Comparison of ENCODE assay signal across 8 mouse cellular contexts in genomic region chr11:18927351-18927750, GRCm38 (mm10).
DNase-seq lines count a peak whose midpoint lies in the region; ATAC-seq and TF ChIP-seq lines count a peak whose summit lies in the region.

No protein-coding gene starts in this region.

- H3K4me3 ChIP-seq in liver, postnatal 0 days (ENCODE audit: low read depth, low read length) = no peak overlapping the region
- no peak overlapping the region for H3K4me3 ChIP-seq in liver, embryonic 11.5 days (ENCODE audit: low read depth, low read length)
- no peak overlapping the region for H3K4me3 ChIP-seq in heart, embryonic 11.5 days (ENCODE audit: low read depth, low read length)

- TF ChIP-seq CTCF in liver, postnatal 0 days (IDR thresholded peaks at IDR 0.05; ENCODE audit: low read depth) = no peak

- no peaks in the 10 kb centered on the region for H3K27me3 ChIP-seq in liver, postnatal 0 days (ENCODE audit: insufficient read depth, low read length)
- no peaks in the 10 kb centered on the region for H3K27me3 ChIP-seq in liver, embryonic 11.5 days (replicated peaks; ENCODE audit: control insufficient read depth, insufficient read depth, low read length)
- H3K27me3 ChIP-seq in heart, embryonic 11.5 days (ENCODE audit: control insufficient read depth, insufficient read depth, low read length) = no peaks in the 10 kb centered on the region

- WGBS in liver, postnatal 0 days (ENCODE audit: insufficient replicate concordance) = 14% methylated on average over 1 of the region's 1 CpGs
- 31% methylated on average over 1 of the region's 1 CpGs for WGBS in liver, embryonic 11.5 days
- 7% methylated on average over 1 of the region's 1 CpGs for WGBS in heart, embryonic 11.5 days (ENCODE audit: insufficient replicate concordance)

- H3K27ac ChIP-seq in liver, postnatal 0 days (ENCODE audit: low read depth) = no peak overlapping the region
- no peak overlapping the region for H3K27ac ChIP-seq in liver, embryonic 11.5 days (ENCODE audit: low read depth, low read length)
- 0 out of 2 replicates have a peak overlapping the region, but pooled peaks have one; percentile 35 for H3K27ac ChIP-seq in heart, embryonic 11.5 days (ENCODE audit: low read depth, low read length)

- H3K36me3 ChIP-seq in liver, postnatal 0 days (replicated peaks; ENCODE audit: insufficient read depth, low read length) = no peaks in the 10 kb centered on the region
- no peaks in the 10 kb centered on the region; the same call in 1 of the 2 replicates for H3K36me3 ChIP-seq in liver, embryonic 11.5 days (ENCODE audit: control insufficient read depth, insufficient read depth, low read length)
- no peaks in the 10 kb centered on the region for H3K36me3 ChIP-seq in heart, embryonic 11.5 days (ENCODE audit: control insufficient read depth, insufficient read depth, low read length)

- intact Hi-C loops in left cerebral cortex, postnatal 36 days (cut with DNase I) = no loop called here
- intact Hi-C loops in gastrocnemius, postnatal 36 days (cut with DNase I) = no loop called here

- TF ChIP-seq EP300 in liver, postnatal 0 days (IDR thresholded peaks at IDR 0.05; ENCODE audit: low read depth) = no peak

- peaks cover 9% of the 10 kb centered on the region; the same call in 1 of the 2 replicates for H3K4me1 ChIP-seq in liver, postnatal 0 days (ENCODE audit: insufficient read depth)
- peaks cover 16% of the 10 kb centered on the region for H3K4me1 ChIP-seq in liver, embryonic 11.5 days (replicated peaks; ENCODE audit: control insufficient read depth, insufficient read depth, low read length)
- peaks cover 47% of the 10 kb centered on the region for H3K4me1 ChIP-seq in heart, embryonic 11.5 days (ENCODE audit: control insufficient read depth, insufficient read depth, low read length)

- H3K9ac ChIP-seq in liver, postnatal 0 days (replicated peaks) = no peak overlapping the region
- no peak overlapping the region for H3K9ac ChIP-seq in liver, embryonic 11.5 days (ENCODE audit: low read depth, low read length)
- H3K9ac ChIP-seq in heart, embryonic 11.5 days (ENCODE audit: low read depth, low read length) = no peak overlapping the region

- no peaks in the 10 kb centered on the region for H3K9me3 ChIP-seq in liver, postnatal 0 days (ENCODE audit: low read length)
- H3K9me3 ChIP-seq in liver, embryonic 11.5 days (ENCODE audit: control insufficient read depth, low read length) = no peaks in the 10 kb centered on the region
- H3K9me3 ChIP-seq in heart, embryonic 11.5 days (replicated peaks; ENCODE audit: control insufficient read depth, low read length) = no peaks in the 10 kb centered on the region

- peak; percentile 59; the same call in 1 of the 2 replicates for ATAC-seq in liver, postnatal 0 days
- no peak for ATAC-seq in liver, embryonic 11.5 days (replicated peaks; ENCODE audit: low FRiP score)
- no peak for ATAC-seq in heart, embryonic 11.5 days (replicated peaks; ENCODE audit: insufficient number of reproducible peaks, low FRiP score, low TSS enrichment)

- DNase-seq in liver, postnatal 0 days = peak; percentile 33
- no peak for DNase-seq in liver, embryonic 11.5 days (ENCODE audit: low spot score)
- DNase-seq in adrenal gland, postnatal 10 days = peak; percentile 80
- peak; percentile 28 to 34 for DNase-seq in lung, postnatal 4 days
- DNase-seq in testis, postnatal 10 days (ENCODE audit: low spot score) = no peak
- no peak for DNase-seq in left cerebral cortex, postnatal 36 days (ENCODE audit: low spot score in 2 of 2)
- no peak for DNase-seq in gastrocnemius, postnatal 36 days

- H3K4me2 ChIP-seq in liver, postnatal 0 days (ENCODE audit: low read depth, low read length) = no peak overlapping the region
- no peak overlapping the region for H3K4me2 ChIP-seq in liver, embryonic 11.5 days
- no peak overlapping the region for H3K4me2 ChIP-seq in heart, embryonic 11.5 days

Comparison
In these comparisons a context has a peak if more than half of its experiments do, and no peak if none do; other contexts are left out.
1. DNase-seq: peak in liver, postnatal 0 days (single experiment), adrenal gland, postnatal 10 days (single experiment) and lung, postnatal 4 days (2 of 2); none in liver, embryonic 11.5 days (single experiment), testis, postnatal 10 days (single experiment), left cerebral cortex, postnatal 36 days (0 of 2) and gastrocnemius, postnatal 36 days (0 of 2).